Mouse (Mus musculus) left cerebral cortex, postnatal 25 days (tissue): ENCODE data around the gene Slc19a1. TPM values are rescaled to one million over a fixed set of nuclear protein-coding genes. Genes with fewer than 3 reads are reported as not detected.

Source experiments
- DNase-seq, 2 experiments: peaks; one replicate each; pipeline ENCODE4 v3.0.0; 2022; ENCODE audit warnings: low spot score in 2 of 2, mixed read lengths in 1 of 2
- intact Hi-C: fragments of 180-260 bp; cut with DNase I; formaldehyde crosslinking; loops from one replicate; pipeline ENCODE4 v1.15.1; 2025
- total RNA-seq, 2 experiments: library from RNA; stranded (reverse); gene quantifications; 2 replicates each; pipeline ENCODE4 v1.2.3; 2021

Gene Slc19a1
- total RNA-seq, 2 experiments from 2014 or later: 23.3 to 26.3 TPM

- intact Hi-C loops: no loop called here
- no peak for DNase-seq
Measured at GRCm38 (mm10) chr10:77089336-77089735, 57.3 kb downstream of the Slc19a1 start.

GRCm38 (mm10) chr10:77090063-77090462, 58.0 kb downstream of the Slc19a1 start:
- DNase-seq: no peak
- intact Hi-C loops: no loop called here

DNA sequence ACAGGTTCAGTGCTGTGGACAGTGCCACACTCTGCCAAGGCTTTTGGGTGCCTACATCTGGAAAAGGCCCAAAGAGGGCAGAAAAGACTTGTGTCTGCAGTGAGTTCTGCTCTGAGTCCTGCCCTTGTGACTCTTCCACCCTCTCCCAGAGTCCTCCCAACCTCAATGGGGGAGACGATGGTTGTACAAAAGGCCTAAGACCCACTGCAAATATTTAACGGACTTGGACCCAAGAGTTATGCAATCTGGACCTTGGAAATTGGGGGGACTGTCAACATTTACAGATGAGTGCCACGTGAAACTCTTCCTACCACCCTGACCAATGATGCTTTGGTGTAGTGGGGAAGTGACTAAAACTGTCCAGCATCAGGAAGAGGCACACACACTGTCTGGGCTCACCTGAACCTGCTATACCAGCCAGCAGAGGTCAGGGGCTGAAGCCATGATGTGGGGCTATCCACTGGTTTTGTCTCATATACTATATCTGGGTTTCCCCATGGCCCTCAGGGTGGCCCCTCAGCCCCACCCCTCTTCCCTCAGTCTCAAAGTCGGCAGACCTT, 59.6 kb downstream of the Slc19a1 start:
- intact Hi-C loops: no loop called here
- no peak for DNase-seq

GRCm38 (mm10) chr10:77093817-77094216, 61.8 kb downstream of the Slc19a1 start:
- DNase-seq: peak; percentile 20 to 86
- intact Hi-C loops: no loop called here

- intact Hi-C loops: no loop called here
Measured at GRCm38 (mm10) chr10:77095666-77096065, 63.6 kb downstream of the Slc19a1 start.

DNA sequence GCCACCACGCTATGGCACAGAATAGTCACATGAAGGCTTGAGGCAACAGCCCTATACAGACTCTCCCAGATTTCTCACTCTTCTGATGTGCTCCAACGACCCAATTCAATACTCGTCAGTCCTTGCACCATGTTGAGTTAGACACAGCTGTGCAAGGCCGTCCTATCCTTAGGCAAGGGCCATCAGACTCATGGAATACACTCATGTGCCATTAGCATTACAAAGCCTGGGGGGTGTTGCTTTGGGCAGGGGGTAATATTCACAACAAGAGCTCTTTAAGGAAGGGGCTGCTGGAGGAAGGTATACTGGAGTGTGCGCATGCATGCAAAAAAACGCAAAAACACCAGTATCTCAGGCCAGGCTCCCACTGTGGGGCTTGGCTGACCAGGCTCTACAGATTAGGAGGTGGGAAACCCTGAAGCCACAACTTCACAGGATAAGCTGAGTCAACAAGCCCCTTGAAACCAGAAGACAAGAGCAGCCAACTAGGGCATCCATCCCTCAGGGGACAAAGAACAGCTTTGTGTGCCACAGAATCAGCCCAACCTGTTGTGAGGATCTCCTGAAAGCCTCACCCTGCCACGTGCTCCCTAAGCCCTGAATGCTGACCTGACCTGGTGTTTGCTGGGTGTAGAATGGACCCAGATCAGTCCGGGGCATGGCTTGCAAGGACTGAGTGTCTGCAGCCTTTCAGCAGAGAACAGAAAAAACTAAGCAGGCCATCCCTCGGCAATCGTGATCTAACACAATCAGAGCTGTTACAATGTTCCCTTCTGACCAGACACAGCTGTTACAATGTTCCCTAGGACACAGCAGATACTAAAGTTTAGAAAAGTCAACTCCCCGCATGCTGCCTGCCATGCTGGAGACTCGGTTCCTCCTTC, 65.2 kb downstream of the Slc19a1 start:
- DNase-seq: no peak
- intact Hi-C loops: no loop called here

More at GRCm38 (mm10) chr10:77095666-77096065, 63.6 kb downstream of the Slc19a1 start:
- no peak for DNase-seq

- intact Hi-C loops: no loop called here
- DNase-seq: no peak
Measured at GRCm38 (mm10) chr10:77097890-77098200, 65.8 kb downstream of the Slc19a1 start.

- intact Hi-C loops: no loop called here
- DNase-seq: no peak
Measured at GRCm38 (mm10) chr10:77098619-77099018, 66.6 kb downstream of the Slc19a1 start.

- no peak for DNase-seq
- intact Hi-C loops: no loop called here
Measured at GRCm38 (mm10) chr10:77099777-77100176, 67.7 kb downstream of the Slc19a1 start.

GRCm38 (mm10) chr10:77103689-77104088, 71.6 kb downstream of the Slc19a1 start:
- DNase-seq: no peak
- intact Hi-C loops: no loop called here

GRCm38 (mm10) chr10:77104327-77104726, 72.3 kb downstream of the Slc19a1 start:
- no peak for DNase-seq
- intact Hi-C loops: no loop called here

DNA sequence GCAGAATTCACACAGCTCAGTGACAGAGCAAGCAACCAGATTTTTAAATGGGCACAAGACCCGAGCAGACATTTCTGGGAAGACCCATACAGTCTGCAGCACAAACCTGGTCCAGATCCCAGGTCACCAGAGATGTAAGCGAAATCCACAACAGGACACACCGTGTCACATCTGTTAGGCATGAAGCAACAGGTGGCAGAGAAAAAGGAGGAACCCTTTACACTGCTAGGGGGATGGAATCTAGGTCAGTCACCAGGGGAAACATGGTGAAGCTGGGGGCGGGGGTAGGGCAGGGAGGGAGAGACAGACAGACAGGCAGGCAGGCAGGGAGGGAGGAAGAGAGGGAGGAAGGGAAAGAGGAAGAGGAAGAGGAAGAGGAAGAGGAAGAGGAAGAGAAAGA, 76.1 kb downstream of the Slc19a1 start:
- intact Hi-C loops: no loop called here
- DNase-seq: no peak

DNA sequence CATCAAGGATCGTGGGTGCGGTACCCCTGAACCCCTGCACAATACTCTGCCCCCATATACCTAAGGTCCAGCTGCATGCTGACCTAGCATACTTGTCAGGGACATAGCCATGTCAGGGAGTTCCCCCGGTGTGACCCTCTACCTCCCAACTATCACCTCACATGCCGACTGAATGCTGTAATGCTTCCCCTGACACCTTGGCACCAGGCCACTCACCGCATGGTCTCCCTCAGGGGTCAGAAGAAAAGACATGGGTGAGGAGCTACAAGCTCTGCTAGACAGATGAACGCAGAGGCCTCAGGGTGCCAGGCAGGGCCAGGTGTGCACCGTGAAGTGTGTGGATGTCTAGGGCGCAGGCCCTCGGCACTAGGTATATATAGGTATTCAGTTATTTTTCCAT, 78.0 kb downstream of the Slc19a1 start:
- intact Hi-C loops: no loop called here
- no peak for DNase-seq

Other genes with a start within 250 kb of the Slc19a1 start
- gene Pcbp3, start 70.4 kb upstream of the Slc19a1 start, total RNA-seq: 10 to 100 TPM; 67.2 to 72.4 TPM
- 1 to 10 TPM; 4.0 to 5.3 TPM for gene Col18a1, start 134.3 kb downstream of the Slc19a1 start, total RNA-seq
- 10 to 100 TPM; 32.8 to 35.9 TPM for gene Pofut2, start 227.0 kb downstream of the Slc19a1 start, total RNA-seq